21 mouse cellular contexts compared by ENCODE assay signal in the genomic region with DNA sequence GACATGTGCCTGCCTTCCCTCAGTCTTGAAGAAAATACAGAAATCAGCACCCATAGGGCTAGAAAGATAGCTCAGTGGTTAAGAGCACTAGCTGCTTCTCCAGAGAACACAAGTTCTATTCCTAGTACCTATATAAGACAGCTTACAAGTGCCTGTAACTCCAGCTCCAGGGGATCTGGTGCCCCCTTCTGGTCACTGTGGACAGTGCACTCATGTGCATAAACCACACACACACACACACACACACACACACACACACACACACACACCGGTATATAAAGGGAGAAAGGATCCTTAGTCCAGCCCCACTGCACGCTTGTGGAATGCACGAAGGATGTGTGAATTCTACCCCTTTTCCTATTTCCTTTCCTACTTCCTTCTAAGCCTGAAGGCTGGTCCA. TPM values are rescaled to one million over a fixed set of nuclear protein-coding genes. Genes with fewer than 3 reads are reported as not detected.
DNase-seq lines count a peak whose midpoint lies in the region; ATAC-seq and TF ChIP-seq lines count a peak whose summit lies in the region.
"Had no signal": no experiment of that assay in that cellular context is flagged by ENCODE, and none has a peak within 500 bp of the region (broad histone marks: within the 10 kb centered on the region; RNA-seq: fewer than 3 reads in every experiment).

No protein-coding gene starts in this region.

- no peaks in the 10 kb centered on the region for H3K36me3 ChIP-seq in liver, adult 2 months (ENCODE audit: control insufficient read depth, insufficient read depth, low read length)
- no peaks in the 10 kb centered on the region for H3K36me3 ChIP-seq in liver, embryonic 11.5 days (ENCODE audit: control insufficient read depth, insufficient read depth, low read length)
- H3K36me3 ChIP-seq in E14TG2a.4 (ENCODE audit: insufficient read depth, low read length), result no peaks in the 10 kb centered on the region
- H3K36me3 ChIP-seq in thymus, adult 2 months (ENCODE audit: control insufficient read depth, insufficient read depth, low read length), result no peaks in the 10 kb centered on the region
- H3K36me3 ChIP-seq: forebrain, embryonic 15.5 days; limb, embryonic 13.5 days; midbrain, embryonic 12.5 days; neural tube, embryonic 13.5 days had no signal

- H3K9me3 ChIP-seq in liver, embryonic 11.5 days (ENCODE audit: control insufficient read depth, low read length), result 0 out of 2 replicates have a peak, but pooled peaks cover 2% of the 10 kb centered on the region
- H3K9me3 ChIP-seq in E14TG2a.4 (ENCODE audit: low read length), result no peaks in the 10 kb centered on the region
- H3K9me3 ChIP-seq: forebrain, embryonic 15.5 days; limb, embryonic 13.5 days; midbrain, embryonic 12.5 days; neural tube, embryonic 13.5 days had no signal

- H3K4me2 ChIP-seq in liver, embryonic 11.5 days, result no peak overlapping the region
- H3K4me2 ChIP-seq: forebrain, embryonic 15.5 days; limb, embryonic 13.5 days; midbrain, embryonic 12.5 days; neural tube, embryonic 13.5 days had no signal

- H3K4me1 ChIP-seq in liver, adult 2 months (ENCODE audit: control insufficient read depth, insufficient read depth, low read length), result peaks cover 24% of the 10 kb centered on the region
- H3K4me1 ChIP-seq in liver, embryonic 11.5 days (replicated peaks; ENCODE audit: control insufficient read depth, insufficient read depth, low read length), result peaks cover 2% of the 10 kb centered on the region
- H3K4me1 ChIP-seq in E14TG2a.4 (replicated peaks; ENCODE audit: low read depth, low read length), result peaks cover 6% of the 10 kb centered on the region; the same call in 1 of the 2 replicates
- H3K4me1 ChIP-seq in thymus, adult 2 months (replicated peaks; ENCODE audit: control insufficient read depth, insufficient read depth, low read length), result no peaks in the 10 kb centered on the region
- H3K4me1 ChIP-seq: forebrain, embryonic 15.5 days; midbrain, embryonic 12.5 days had no signal

- H3K9ac ChIP-seq in liver, adult 2 months (ENCODE audit: low read depth, low read length), result no peak overlapping the region
- H3K9ac ChIP-seq in liver, embryonic 11.5 days (ENCODE audit: low read depth, low read length), result no peak overlapping the region
- H3K9ac ChIP-seq: forebrain, embryonic 15.5 days; limb, embryonic 13.5 days; midbrain, embryonic 12.5 days; neural tube, embryonic 13.5 days had no signal

- H3K27me3 ChIP-seq in liver, adult 2 months (ENCODE audit: control insufficient read depth, insufficient read depth, low read length), result no peaks in the 10 kb centered on the region
- H3K27me3 ChIP-seq in liver, embryonic 11.5 days (replicated peaks; ENCODE audit: control insufficient read depth, insufficient read depth, low read length), result no peaks in the 10 kb centered on the region
- H3K27me3 ChIP-seq in E14TG2a.4 (ENCODE audit: insufficient read depth, low read length), result peaks cover 6% of the 10 kb centered on the region; the same call in 1 of the 2 replicates
- H3K27me3 ChIP-seq in thymus, adult 2 months (ENCODE audit: control insufficient read depth, insufficient read depth, low read length), result no peaks in the 10 kb centered on the region
- H3K27me3 ChIP-seq: forebrain, embryonic 15.5 days; midbrain, embryonic 12.5 days; neural tube, embryonic 13.5 days had no signal

- peaks cover 6% of the 10 kb centered on the region; the same call in 1 of the 2 replicates for H3K79me2 ChIP-seq in liver, adult 2 months (ENCODE audit: control insufficient read depth, insufficient read depth, low read length)

- no peak for DNase-seq in liver, adult 2 months (ENCODE audit: extremely low read depth, low read depth, low spot score)
- no peak for DNase-seq in liver, embryonic 11.5 days (ENCODE audit: low spot score)
- peak; percentile 21 for DNase-seq in A20 (ENCODE audit: low read depth, low spot score)
- DNase-seq in brain, embryonic 14.5 days (ENCODE audit: low read depth), result no peak
- DNase-seq in right cerebral cortex, adult 18-20 months, result no peak
- no peak for DNase-seq in thymus, adult 2 months
- DNase-seq: adrenal gland, postnatal 10 days; cerebellum, adult 11 months; cerebellum, postnatal 14 days; gastrocnemius, postnatal 14 days; heart, adult 18-20 months; heart, postnatal 4 days; kidney, postnatal 4 days; lung, adult 2 months had no signal

- TF ChIP-seq POLR2A in liver, adult 2 months (IDR thresholded peaks at IDR 0.05; ENCODE audit: extremely low read depth, insufficient read depth, low read length), result no peak
- TF ChIP-seq POLR2A in brain, embryonic 14.5 days (IDR thresholded peaks at IDR 0.05; ENCODE audit: borderline replicate concordance, extremely low read depth, insufficient read depth, insufficient read length, poor library complexity, severe bottlenecking), result no peak
- no peak for TF ChIP-seq POLR2A in thymus, adult 2 months (IDR thresholded peaks at IDR 0.05; ENCODE audit: control insufficient read depth, extremely low read depth, insufficient read depth, low read length, poor library complexity)

- ATAC-seq in liver, embryonic 11.5 days (replicated peaks; ENCODE audit: low FRiP score), result no peak
- ATAC-seq: forebrain, embryonic 15.5 days; hindbrain, embryonic 16.5 days had no signal

- peak; percentile 31; the same call in 1 of the 2 replicates for TF ChIP-seq CTCF in liver, adult 2 months (IDR thresholded peaks at IDR 0.05; ENCODE audit: low read depth, low read length)
- TF ChIP-seq CTCF in E14TG2a.4 (conservative IDR thresholded peaks at IDR 0.05; ENCODE audit: low read length), result peak; percentile 3; the same call in 1 of the 2 replicates
- TF ChIP-seq CTCF in brain, embryonic 14.5 days (IDR thresholded peaks at IDR 0.05; ENCODE audit: borderline replicate concordance, extremely low read depth, insufficient read depth, insufficient read length), result peak; percentile 13; the same call in 1 of the 2 replicates
- TF ChIP-seq CTCF in thymus, adult 2 months (IDR thresholded peaks at IDR 0.05; ENCODE audit: borderline replicate concordance, control insufficient read depth, extremely low read depth, insufficient read depth, low read length, poor library complexity), result no peak

- WGBS in liver, adult 2 months, result 86% methylated on average over 3 of the region's 3 CpGs
- 93% methylated on average over 3 of the region's 3 CpGs for WGBS in liver, embryonic 11.5 days
- 89% methylated on average over 3 of the region's 3 CpGs for WGBS in thymus, adult 2 months

- H3K4me3 ChIP-seq in liver, adult 2 months (ENCODE audit: insufficient read depth, low read depth, low read length), result no peak overlapping the region
- no peak overlapping the region for H3K4me3 ChIP-seq in liver, embryonic 11.5 days (ENCODE audit: low read depth, low read length)
- H3K4me3 ChIP-seq in E14TG2a.4 (replicated peaks; ENCODE audit: low read length), result no peak overlapping the region
- H3K4me3 ChIP-seq in thymus, adult 2 months (ENCODE audit: control insufficient read depth, insufficient read depth, low read length), result no peak overlapping the region
- H3K4me3 ChIP-seq: forebrain, embryonic 15.5 days; limb, embryonic 13.5 days; midbrain, embryonic 12.5 days; neural tube, embryonic 13.5 days had no signal

- no peak overlapping the region for H3K27ac ChIP-seq in liver, adult 2 months (replicated peaks; ENCODE audit: insufficient read depth, low read depth, low read length)
- H3K27ac ChIP-seq in liver, embryonic 11.5 days (ENCODE audit: low read depth, low read length), result no peak overlapping the region
- H3K27ac ChIP-seq in thymus, adult 2 months (ENCODE audit: control insufficient read depth, insufficient read depth, low read length), result no peak overlapping the region
- H3K27ac ChIP-seq: forebrain, embryonic 15.5 days; limb, embryonic 13.5 days; midbrain, embryonic 12.5 days; neural tube, embryonic 13.5 days had no signal

RNA-seq across cellular contexts. Expression of gene Prelp, which starts 15.0 kb away (rescaled TPM):
- total RNA-seq in liver, adult 2 months (2014; rRNA removed), result 6.6 and 9.3 TPM in 2 replicates
- polyA plus RNA-seq in liver, adult 2 months (2012; rRNA removed), result 23.8 and 27.2 TPM in 2 replicates
- polyA plus RNA-seq in liver, embryonic 11.5 days (2014; fragmentation: Nextera tagmentation; extraction: Ambion mirVana), result 0.11 and 0.23 TPM in 2 replicates
- 3.1 and 8.2 TPM in 2 replicates for polyA plus RNA-seq in brain, embryonic 14.5 days (2012; rRNA removed)
- polyA plus RNA-seq in thymus, adult 2 months (2012; rRNA removed), result 10.7 and 13.3 TPM in 2 replicates

RNA-seq across cellular contexts. Expression of gene Optc, which starts 28.4 kb away (rescaled TPM):
- not detected in 2 replicates for total RNA-seq in liver, adult 2 months (2014; rRNA removed)
- not detected in 2 replicates for polyA plus RNA-seq in liver, adult 2 months (2012; rRNA removed)
- polyA plus RNA-seq in liver, embryonic 11.5 days (2014; fragmentation: Nextera tagmentation; extraction: Ambion mirVana), result 0.40 TPM in 1 of 2 replicates, not detected in the other
- 9.0 and 9.2 TPM in 2 replicates for polyA plus RNA-seq in brain, embryonic 14.5 days (2012; rRNA removed)
- polyA plus RNA-seq in thymus, adult 2 months (2012; rRNA removed), result 0.91 and 1.0 TPM in 2 replicates
- polyA plus RNA-seq: kidney, embryonic 14.5 days had no signal
